Mouse (Mus musculus) gastrocnemius, adult 2 months (tissue): ENCODE results near the gene Rtn1. TPM values are rescaled to one million over a fixed set of nuclear protein-coding genes. Genes with fewer than 3 reads are reported as not detected.
"Not testable (repeated sequence)": the region's sequence is repeated elsewhere in the genome, so short reads cannot be mapped to it uniquely, and the experiment has no call there.

Experiments used
- DNase-seq: peaks from one replicate; pipeline ENCODE4 v3.0.0; 2022
- H3K27ac ChIP-seq: fragments of 200-600 bp; 2 replicates; pipeline ENCODE4 v1.8.1; 2022; ENCODE audit warnings: mild to moderate bottlenecking
- H3K4me3 ChIP-seq: fragments of 200-600 bp; 2 replicates; pipeline ENCODE4 v1.8.1; 2022; ENCODE audit warnings: mild to moderate bottlenecking, moderate library complexity
- CTCF ChIP-seq: fragments of 200-600 bp; IDR thresholded peaks from 2 replicates; pipeline ENCODE4 v1.8.1; 2022; ENCODE audit warnings: antibody characterized with exemption, mild to moderate bottlenecking, moderate library complexity
- intact Hi-C: fragments of 180-260 bp; cut with DNase I; formaldehyde crosslinking; loops from one replicate; pipeline ENCODE4 v1.15.1; 2025
- total RNA-seq, 2 experiments: library from RNA; stranded (reverse); gene quantifications; 2 replicates each; pipeline ENCODE4 v1.2.3; 2021

The Rtn1 gene
- total RNA-seq, 2 experiments from 2014 or later, result 1.3 to 2.3 TPM

- H3K4me3 ChIP-seq, result no peak overlapping the region
- no peak for TF ChIP-seq CTCF
- H3K27ac ChIP-seq, result no peak overlapping the region
- intact Hi-C loops, result no loop called here
- DNase-seq, result no peak
Measured at GRCm38 (mm10) chr12:72303624-72304346, 105.1 kb downstream of the Rtn1 start.

- DNase-seq, result peak; percentile 17
Measured at GRCm38 (mm10) chr12:72301431-72301830, 107.4 kb downstream of the Rtn1 start.

GRCm38 (mm10) chr12:72300971-72301370 lies 107.9 kb downstream of the Rtn1 start:
- TF ChIP-seq CTCF, result no peak
- DNase-seq, result no peak
- intact Hi-C loops, result no loop called here
- Histone ChIP-seq H3K27ac (no peak overlapping the region), H3K4me3 (no peak overlapping the region)

More at GRCm38 (mm10) chr12:72301431-72301830, 107.4 kb downstream of the Rtn1 start:
- intact Hi-C loops, result no loop called here
- 0 out of 2 replicates have a peak, but pooled peaks have one; percentile 0 for TF ChIP-seq CTCF
- no peak overlapping the region for H3K27ac ChIP-seq
- no peak overlapping the region for H3K4me3 ChIP-seq

DNA sequence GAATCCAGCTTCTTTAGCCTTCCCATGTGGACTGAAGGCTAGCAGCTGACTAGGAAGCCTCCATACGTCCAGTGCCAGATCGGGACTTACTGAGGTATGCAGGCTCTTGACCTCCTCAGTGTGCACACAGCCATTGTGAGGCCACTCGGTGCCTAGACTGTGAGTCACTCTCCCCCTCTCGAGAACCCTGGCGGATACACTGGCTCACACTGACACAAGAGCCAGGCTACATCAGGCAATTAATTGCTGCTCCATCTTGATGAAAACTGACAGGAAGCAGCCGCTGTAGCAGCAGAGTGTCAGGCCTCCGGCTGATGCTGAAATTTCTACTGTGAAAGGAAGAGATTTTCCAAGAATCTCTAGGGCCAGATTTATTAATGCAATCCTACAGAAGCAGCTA lies 110.6 kb downstream of the Rtn1 start:
- no peak for TF ChIP-seq CTCF
- no peak overlapping the region for H3K4me3 ChIP-seq
- no peak overlapping the region for H3K27ac ChIP-seq
- intact Hi-C loops, result no loop called here
- no peak for DNase-seq

- no peak for DNase-seq
- intact Hi-C loops, result no loop called here
- Histone ChIP-seq H3K4me3 (no peak overlapping the region), H3K27ac (no peak overlapping the region)
- no peak for TF ChIP-seq CTCF
Measured at GRCm38 (mm10) chr12:72296552-72296951, 112.3 kb downstream of the Rtn1 start.

DNA sequence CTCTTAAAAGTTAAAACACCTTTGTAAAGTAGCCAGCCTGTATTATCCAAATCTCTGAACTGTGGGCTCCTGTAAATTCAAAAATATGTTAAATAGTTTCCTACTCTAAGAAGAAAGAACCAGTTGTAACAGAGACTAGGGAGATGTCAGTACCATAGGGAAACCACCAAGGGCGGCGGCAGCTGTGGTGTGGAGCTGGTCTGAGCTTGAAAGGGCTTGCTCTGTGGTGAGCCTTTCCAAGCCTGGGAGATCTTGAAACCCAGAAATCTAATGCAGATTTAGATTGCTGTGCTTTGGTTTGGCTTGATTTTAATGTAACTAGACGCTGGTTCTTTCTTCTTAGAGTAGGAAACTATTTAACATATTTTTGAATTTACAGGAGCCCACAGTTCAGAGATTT lies 115.7 kb downstream of the Rtn1 start:
- DNase-seq, intact Hi-C loops, H3K4me3 ChIP-seq, H3K27ac ChIP-seq: not testable (repeated sequence)

DNA sequence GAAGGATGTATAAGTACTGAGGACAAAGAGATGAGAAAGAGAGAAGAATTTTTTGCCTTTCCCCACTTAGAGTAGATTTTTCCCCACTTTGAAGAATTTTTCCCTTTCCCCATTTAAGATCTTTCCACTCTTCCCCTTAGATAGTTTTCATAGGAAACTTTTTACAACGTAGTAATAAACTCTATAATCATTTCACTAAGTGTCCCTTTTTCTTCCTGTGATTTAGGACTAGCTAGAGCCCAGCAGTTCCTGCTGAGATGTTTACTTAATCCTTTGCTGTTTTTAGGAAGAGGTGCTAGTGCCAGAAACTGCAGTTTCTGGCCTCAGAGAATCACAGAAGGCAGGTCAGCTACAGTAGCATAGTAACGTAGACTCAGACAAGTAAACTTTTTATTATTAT lies 116.3 kb downstream of the Rtn1 start:
- TF ChIP-seq CTCF, result no peak
- no peak overlapping the region for H3K27ac ChIP-seq
- intact Hi-C loops, result no loop called here
- no peak overlapping the region for H3K4me3 ChIP-seq
- DNase-seq, result no peak

- no peak for DNase-seq
- Histone ChIP-seq H3K4me3 (no peak overlapping the region), H3K27ac (no peak overlapping the region)
- intact Hi-C loops, result no loop called here
- TF ChIP-seq CTCF, result no peak
Measured at GRCm38 (mm10) chr12:72291266-72291665, 117.6 kb downstream of the Rtn1 start.

DNA sequence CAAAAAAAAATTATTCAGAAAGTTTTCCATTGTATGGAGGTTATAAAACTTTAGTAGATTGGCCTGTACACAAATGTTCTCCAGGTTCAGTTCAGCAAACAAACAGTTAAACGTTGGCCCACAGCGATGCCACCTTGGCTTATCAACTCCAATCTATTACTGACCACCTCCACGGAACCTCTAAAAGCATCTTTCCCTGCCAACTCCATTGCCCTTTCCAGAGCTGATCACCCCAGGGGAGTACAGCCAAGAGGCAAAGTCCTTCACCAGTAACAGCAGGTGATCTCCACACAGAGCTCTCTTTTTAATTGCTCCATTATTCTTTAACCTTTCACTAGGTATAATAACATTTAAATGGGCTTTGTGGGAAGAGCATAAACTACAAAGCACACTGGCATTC lies 120.6 kb downstream of the Rtn1 start:
- no peak overlapping the region for H3K27ac ChIP-seq
- H3K4me3 ChIP-seq, result no peak overlapping the region
- TF ChIP-seq CTCF, result no peak
- DNase-seq, result no peak
- intact Hi-C loops, result no loop called here

DNA sequence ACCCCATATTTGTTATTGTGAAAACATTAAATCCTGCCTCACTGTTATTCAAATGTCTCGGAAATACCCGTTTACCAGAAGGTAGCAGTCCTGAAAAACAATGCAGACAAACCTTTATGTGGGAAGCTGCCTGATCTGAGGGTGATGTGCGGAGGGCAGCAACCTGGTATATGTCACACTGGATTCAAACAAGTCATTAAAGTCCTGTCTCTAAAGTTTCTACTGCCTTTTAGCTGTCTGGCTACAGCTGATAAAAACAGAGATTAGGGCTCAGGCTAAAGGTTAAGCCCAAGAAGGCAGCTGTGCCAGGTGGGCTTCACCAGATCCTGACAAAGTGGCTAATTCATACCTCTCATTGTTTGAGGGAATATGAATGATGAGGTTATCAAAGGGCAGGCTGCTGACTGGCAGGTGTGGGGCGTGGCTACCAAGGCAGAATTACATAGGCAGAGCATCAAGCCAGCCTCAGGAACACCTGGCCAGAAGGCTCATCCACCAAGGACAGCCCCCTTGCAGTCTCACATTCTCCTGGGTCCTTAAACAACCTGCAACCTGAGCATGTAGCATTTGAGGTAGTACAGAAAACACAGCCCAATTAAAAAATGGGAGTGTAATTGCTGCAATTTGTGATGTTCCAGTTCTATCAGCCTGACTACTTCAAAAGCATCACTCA lies 121.4 kb downstream of the Rtn1 start:
- H3K4me3 ChIP-seq, result no peak overlapping the region
- DNase-seq, result no peak
- TF ChIP-seq CTCF, result no peak
- intact Hi-C loops, result no loop called here
- H3K27ac ChIP-seq, result no peak overlapping the region

DNA sequence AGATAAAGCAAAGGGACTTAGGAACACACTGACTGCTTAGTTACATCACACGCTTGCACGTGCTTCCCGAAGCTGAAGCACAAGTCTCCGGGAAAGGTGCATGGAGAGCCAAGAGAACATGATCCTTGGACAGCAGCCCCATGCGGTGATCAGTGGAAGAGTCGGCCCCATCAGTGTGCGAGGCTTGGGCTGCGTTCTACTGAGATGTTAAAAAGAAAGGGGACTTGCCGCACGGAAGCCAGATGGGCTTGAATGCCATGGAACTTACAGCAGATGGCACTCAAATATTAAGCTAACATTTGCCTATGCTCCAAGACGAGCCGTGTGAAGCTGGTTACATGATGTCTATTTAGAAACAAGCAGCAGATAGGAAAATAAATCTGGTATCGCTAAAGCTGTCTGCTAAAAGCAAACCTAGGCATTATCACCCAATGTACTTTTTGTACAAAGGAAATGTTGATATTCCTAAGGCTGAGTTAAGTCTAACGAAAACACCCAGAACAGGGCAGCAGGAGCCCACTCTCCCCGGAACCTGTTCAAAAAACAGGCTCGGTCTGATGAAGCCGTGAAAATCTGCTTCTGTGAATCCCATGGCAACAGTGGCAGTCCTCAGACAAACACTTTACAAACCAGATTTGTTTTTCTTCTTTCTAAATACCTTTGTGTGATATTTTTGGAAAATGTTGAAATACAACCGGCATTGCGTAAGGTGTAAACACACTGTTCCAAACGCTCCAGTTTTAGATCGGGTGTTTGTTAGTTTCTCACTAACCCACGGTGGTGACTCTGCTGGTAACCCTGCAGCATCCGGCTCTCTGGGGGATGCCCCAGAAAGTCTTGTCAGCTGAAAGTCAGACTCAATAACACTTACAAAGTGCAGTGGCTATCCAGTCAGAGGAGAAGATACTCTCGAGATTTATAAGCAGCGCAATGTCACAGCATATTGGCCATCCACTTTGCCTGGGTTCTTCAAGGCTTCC lies 123.2 kb downstream of the Rtn1 start:
- Histone ChIP-seq H3K27ac (0 out of 2 replicates have a peak overlapping the region, but pooled peaks have one; percentile 31), H3K4me3 (no peak overlapping the region)
- TF ChIP-seq CTCF, result peak; percentile 19; the same call in 1 of the 2 replicates
- intact Hi-C loops, result no loop called here
- peak; percentile 54 for DNase-seq

DNA sequence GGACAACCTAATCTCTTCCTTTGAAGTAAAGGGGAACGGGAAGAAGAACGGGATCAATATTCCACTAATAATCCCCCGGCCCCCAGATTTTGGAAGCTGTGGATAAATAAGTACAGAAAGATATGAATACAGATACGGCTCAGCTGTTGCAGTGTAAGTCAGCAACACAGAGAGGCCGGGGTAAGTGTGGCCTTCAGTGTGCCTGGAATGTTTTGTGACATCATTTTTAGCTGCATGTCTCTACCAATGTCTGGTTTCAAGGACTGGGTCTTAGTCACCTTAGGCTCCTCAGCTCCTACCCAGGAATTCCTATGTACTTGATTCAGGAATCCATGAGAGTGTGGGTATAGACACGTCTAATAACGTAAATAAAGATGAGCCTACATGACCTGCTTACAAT lies 124.3 kb downstream of the Rtn1 start:
- DNase-seq, result no peak
- Histone ChIP-seq H3K4me3 (no peak overlapping the region), H3K27ac (no peak overlapping the region)
- no peak for TF ChIP-seq CTCF
- intact Hi-C loops, result no loop called here
